Mouse (Mus musculus) spleen, postnatal 10 days (tissue): ENCODE data around the gene Cdh23.

Experiments
- DNase-seq, 2 experiments: peaks; one replicate each; pipeline ENCODE4 v3.0.0; 2021 to 2022; ENCODE audit warnings: low spot score in 2 of 2

The Cdh23 gene

DNA sequence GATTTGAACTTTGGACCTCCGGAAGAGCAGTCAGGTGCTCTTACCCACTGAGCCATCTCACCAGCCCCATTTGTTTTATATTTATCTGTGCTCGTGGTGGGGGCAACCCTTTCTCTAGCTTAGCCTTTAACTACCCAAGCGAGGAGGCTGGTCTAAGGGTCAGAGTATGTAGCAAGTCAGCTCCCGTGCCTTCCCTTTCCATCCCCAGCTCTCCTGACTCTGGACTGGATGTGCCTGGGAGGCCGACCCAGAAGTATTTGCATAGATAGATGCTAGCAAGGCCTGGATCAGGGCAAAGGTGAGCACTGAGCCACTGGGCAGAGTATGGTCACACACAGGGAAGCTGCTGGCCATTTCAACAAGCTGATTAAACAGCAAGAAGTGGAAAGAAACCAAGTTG is 12.5 kb upstream of the Cdh23 start:
- DNase-seq = no peak

DNA sequence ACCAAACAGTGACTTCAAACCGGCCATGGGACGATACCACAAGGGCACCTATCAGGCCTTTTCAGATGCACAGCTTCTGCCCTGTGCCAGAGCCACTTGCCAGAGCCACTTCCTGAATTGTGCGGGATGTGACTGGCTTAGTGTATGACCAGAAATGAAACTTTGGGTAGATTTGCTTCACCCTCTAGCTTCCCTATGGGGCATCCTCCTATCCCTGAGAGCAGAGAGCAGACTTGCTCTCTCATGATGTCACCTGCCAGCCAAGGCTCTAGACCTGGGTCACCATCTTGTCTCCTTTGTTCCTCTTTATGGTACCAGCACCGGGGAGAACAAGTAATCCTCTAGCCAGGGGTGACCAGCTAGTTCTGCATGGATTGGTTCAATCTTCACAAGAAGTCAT is 10.0 kb upstream of the Cdh23 start:
- no peak for DNase-seq

DNA sequence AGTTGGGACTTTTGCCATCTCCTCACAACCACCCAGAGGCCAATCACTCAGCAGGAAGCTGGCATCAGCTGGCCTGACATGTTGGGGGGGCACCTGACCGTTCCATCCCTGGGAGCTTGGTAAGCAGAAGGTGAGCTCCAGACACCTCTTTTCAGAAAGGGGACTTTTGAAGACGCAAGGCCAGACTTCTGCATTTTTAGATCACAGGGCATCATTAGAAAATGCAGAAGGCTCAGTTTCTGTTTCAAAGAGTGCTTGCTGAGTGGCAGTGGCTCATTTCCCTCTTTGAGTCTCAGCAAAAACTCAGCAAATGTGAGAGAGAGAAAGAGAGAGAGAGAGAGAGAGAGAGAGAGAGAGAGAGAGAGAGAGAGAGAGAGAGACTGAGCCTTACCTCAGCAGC is 8.8 kb upstream of the Cdh23 start:
- DNase-seq = no peak

DNA sequence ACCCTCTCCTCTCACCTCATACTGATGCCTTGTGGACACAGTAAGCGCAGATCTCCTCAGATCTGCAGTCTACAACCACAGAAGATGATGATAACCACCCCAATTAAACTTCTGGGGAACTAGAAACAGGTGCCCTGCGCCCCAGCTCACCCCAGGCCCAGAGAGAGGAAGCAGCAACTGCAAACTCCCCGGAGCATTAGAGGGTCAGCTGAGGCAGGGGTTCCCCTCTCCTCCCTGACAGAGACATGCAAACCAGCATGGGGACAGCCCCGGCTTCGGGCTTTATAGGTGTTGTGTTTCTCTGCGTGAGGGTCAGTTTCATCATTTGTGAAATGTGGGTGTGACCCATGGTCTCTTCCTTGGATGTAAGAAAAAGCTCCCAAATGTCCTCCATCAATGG is 1.5 kb upstream of the Cdh23 start:
- DNase-seq = peak in 1 of 2 experiments; percentile 50

DNA sequence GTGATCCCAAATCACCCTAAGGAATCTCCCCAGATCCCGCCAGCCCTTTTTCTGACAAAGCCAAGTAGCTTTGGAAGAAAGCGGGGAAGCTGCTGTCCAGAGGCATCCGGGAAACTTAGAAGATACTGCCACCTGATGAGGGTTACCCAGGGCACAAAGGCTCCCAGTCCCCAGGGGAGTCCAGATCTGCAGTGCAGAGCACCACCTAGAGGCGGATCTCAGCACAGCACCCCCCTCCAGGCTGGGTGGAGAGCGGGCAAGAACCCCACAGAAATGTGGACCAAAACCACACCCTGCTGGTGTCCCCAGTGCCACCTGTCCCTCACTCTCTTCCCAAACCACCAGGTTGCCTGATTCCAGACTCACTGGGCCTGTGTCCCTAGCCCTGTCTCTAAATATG is 685 bp upstream of the Cdh23 start:
- peak; percentile 63 to 80 for DNase-seq

DNA sequence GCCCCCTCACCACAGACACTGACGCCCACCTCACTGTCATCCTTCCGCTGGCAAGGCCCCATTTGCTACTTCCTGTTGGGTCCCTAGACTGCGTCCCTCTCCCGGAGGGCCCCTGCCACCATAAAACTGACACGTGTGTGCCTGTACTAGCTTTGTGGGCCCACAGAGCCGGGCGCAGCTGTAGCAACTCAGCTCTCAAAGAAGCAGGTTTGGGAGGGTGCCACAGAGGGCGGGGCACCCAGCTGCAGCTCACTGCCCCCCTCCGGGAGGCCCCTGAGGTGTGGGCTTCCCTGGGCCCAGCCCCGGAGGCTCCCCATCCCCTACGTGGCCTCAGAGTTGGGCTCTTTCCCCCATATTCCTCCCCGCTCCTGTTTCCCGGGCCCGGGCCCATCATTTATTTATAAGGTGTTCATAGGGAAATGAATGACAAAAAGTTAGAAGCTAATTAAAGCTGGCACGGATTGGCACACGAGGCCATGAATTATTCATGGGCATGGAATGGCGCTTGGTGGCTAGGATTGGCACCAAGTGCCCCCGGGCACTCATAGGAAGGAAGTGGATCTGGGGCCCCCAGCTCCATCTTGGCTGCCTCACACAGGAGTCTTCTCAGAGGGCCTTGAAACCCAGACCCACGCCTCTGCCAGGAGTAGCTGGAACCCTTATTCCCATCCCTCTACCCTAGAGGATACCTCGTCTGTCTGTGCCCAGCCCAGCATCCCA is 4.5 kb downstream of the Cdh23 start:
- peak in 1 of 2 experiments; percentile 38 for DNase-seq

DNA sequence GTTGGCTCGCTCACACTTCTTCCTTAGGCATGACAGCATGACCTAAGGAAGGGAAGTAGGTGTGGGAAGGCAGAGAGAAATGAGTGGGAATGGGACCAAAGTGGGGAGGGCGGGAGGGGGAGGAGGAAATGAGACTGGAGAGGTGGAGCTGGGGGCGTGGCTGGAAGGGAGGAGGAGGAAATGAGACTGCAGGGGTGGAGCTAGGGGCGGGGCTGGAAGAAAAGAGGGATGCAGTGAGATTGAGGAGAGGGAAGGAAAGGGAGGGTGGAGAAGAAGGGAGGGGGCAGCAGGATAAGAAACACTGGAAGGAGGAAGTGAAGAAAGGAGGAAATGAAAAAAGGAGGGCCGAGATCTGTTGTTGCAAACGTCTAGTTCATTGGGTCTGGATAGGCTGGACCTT is 5.3 kb downstream of the Cdh23 start:
- peak in 1 of 2 experiments; percentile 46 for DNase-seq

DNA sequence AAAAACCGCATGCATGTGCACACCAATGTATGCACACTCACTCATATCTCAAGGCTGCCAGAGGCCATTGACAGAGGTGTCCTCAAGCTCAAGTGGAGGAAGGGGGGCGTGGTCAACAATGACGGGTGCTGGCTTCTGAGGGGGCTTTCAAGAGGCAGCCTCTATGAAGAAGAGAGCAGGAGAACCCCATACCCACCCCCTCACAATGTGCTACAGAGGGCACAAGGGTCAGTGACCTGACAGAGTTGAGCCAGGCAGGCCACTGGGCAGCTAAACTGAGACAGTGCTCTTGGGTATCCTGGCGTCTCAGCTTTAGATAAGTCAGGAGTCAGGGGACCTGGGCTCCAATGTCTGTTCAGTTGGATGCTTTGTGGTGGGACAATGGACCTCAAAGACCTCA is 6.9 kb downstream of the Cdh23 start:
- no peak for DNase-seq

DNA sequence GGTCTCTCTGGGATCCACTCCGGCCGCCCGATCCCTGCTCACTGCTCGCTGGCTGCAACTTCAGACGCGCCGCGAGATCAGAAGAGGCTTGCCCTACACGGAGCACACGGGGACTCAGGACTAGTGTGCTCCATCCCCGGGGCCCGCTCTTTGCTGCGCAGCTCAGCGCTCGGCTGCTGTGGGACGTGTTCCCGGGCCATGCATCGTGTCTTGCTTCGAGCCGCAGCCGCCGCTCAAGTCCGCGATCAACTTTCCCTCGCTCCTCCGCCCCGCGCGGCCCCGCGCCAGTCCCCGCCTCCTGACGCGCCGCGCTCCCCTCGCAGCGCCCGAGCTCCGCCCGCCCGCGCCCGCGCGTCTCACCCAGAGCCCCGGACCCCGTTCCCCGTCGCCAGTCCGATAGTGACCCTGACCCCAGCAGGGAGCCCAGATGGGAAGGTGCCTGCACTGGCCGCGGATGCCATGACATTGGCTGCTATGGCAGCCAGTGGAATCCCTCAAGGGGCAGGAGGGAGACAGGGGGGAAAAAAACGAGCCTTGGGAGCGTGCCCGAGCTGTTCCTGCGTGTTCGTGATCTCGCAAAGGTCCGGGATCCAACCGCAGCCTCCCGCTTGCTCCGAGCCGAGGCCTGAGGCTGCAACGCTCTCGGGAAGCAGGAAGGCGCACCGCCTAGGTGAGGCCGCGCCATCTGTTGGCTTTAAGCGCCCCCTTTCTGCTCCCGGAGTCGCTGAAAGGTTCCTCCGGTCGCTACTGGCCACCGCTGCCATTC is 9.1 kb downstream of the Cdh23 start:
- DNase-seq = peak in 1 of 2 experiments; percentile 35

DNA sequence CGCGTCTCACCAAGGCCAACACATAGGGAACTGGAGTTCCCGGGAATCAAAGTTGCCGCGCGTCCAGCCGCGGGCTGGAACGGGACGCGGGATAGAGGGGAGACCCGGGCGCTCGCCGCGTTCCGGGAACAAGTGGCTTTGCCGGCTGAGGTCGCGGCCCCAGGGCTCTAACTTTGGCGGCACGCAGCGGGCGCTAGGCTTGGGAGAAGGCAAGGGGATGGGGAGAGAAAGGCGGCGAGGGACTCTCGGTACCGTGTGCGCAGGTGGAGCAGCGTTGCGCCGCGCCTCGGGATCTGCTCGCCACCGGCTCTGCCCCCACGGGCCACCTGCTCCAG is 9.7 kb downstream of the Cdh23 start:
- DNase-seq = no peak

DNA sequence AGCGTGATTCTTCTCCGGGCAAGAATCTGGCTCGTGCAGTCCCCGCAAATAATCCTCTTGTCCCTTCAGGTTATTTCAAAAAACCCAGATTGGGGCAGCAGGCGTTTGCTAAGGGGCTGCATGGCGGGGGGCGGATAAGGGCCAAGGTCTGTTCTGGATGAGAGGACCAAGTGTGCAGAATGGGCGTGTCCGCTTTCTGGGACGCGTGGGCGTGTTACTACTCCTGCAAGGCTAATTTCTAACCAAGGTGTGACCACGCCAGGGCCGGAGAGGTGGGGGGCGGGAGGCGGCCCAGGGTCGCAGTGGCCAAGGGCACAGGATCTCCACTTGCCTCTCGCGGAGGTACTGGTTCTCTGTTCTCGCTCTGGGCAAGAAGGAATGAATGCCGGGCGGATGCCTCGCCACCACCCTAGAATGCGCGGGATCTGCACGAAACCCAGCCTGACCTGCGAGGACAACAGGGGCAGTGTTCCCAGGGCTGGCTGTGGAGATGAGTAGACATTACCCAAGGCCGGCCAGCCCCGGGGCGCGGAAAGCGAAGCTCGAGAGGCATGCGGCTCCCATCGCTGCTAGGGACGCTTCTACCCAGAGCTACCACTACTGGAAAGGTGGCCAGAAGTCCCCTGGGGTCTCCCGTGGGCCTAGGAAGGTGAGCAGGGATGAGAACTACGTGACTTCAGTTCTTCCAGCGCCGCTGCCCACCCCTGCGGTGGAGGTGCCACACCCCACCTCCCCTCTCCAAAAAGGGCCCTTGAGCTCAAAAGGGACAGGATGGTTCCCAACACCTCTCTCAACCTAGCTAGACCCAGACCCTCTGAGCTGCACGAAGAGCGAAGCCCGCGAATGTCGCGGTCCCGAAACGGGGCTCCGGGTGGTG is 10.3 kb downstream of the Cdh23 start:
- no peak for DNase-seq

DNA sequence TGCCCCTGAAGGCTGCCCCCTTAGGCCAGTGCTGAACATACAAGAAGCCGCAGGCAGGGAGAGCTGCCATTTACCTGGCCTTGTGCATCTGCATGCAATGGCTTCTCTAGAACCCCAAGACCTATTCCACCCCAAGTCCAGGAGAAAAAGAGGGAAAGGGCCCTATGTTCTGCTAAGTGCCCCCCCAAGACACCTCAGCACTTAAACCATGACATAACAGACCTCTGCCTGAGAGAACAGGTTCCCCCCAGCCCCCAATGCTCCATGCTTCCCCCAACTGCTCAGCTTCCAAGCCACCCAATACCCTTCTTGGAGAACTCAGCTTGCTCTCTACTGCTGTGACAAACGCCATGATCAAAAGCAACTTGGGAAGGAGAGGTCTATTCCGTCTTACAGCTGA is 17.4 kb downstream of the Cdh23 start:
- no peak for DNase-seq

DNA sequence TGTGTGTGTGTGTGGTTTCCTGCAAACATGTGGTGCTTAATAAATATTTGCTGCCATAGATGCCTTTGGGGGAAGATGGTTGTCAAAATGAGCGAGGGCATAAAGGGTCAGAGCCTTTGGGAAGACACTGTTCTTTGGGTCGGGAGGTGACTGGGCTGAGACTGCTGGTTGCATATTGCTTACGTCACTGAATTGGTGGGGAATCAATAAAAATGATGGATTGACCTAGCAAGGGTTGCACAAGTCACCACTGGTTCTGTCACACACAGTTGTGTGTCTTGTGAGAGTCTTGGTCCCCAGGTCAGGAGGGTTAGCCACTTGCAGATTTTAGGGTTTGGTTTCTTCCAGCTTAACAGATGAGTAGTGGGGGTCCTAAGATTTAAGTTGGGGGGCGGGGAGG is 19.0 kb downstream of the Cdh23 start:
- no peak for DNase-seq

DNA sequence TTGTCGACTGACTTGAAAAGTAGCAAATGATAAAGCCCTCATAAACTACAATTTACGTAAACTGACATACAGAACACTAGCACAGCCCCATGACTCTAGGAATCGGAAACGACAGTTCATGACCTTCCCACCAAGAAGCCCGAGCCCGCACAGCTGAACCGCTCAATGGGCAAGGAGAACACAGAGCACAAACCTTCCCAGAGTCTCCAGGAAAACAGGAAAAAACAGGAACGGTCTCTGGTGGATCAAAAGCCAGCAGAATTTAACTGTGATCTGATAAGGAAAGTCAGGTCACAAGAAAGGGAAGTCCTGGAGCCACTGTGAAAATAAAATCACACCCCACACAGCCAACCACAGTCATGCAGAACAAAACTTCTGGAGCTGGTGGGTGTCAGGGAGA is 26.1 kb downstream of the Cdh23 start:
- no peak for DNase-seq

DNA sequence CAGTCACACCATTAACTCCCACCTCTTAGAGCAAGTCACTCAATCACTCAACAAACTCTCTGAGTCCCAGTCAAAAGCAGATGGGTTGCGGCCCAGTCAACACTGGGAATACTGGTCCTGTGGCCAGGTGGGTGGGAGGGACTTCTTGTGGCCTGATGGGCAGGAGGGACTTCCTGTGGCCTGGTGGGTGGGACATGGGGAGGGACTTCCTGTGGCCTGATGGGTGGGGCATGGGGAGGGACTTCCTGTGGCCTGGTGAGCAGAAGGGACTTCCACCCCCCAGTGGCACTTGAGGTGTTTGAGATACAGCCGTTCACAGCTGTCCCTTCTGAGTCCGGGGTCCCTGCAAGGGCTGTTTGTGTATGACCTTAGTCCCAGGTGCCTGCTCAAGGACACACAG is 27.7 kb downstream of the Cdh23 start:
- no peak for DNase-seq

DNA sequence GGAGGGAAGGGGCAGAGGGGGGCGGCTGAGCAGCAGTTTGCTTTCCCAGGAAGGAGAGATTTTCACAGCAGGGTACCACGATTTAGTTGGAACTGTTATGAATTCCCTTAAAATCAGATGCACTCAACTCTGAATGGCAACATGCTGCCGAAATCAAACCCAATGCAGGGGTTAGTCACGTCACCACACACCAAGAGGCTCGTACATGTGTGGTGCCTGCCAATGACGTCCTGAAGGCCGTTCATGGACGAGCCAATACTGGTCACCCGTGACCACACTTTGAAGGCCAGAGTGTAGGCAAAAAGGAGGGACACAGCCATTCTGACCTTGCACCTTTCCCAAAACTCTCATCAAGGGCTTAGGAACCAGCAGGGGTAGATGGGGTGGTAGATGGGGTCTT is 35.3 kb downstream of the Cdh23 start:
- no peak for DNase-seq

DNA sequence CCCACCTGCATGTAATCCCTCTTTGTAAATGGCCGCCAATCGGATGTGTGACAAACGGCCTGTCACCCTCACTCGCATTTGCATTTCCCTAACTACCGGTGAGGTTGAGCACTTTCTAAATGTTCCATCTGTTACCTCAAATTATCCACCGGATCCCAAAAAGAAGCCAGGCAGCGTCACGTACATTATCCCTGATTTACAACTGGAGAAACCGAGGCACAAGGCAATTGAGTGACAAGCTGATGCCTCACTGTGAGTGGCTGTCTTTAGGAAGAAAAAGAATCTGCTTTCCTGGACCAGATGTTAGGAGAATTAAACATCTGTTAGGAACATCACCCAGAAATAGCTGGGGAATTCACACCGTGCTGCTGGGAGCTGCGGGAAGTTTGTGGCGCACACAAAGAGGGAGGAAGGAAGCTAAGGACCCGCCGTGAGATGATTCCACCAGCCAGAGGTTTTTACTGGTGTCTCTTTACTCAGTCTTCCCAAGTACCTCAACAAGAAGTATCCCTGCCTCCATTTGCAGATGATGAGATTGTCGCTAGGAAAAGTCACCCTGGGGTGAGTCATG is 36.8 kb downstream of the Cdh23 start:
- DNase-seq = no peak

DNA sequence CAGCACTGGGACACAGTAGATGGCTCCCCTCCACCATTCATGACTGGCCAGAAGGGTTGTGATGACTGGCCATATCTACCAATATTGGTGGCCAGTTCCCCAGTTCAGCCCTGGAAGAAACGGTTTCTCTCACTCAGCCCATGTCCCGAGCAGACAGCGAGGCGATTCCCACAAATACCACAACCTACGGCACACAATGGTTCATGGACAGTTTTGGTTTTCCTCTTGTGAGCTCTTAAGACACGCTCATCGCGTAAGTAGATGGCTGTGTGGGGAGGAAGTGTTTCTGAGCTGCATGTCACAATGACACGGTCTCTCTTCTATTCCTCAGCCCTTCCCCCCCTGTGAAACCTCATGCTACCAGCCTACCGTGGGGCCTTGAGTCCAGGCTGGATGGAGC is 38.1 kb downstream of the Cdh23 start:
- no peak for DNase-seq

DNA sequence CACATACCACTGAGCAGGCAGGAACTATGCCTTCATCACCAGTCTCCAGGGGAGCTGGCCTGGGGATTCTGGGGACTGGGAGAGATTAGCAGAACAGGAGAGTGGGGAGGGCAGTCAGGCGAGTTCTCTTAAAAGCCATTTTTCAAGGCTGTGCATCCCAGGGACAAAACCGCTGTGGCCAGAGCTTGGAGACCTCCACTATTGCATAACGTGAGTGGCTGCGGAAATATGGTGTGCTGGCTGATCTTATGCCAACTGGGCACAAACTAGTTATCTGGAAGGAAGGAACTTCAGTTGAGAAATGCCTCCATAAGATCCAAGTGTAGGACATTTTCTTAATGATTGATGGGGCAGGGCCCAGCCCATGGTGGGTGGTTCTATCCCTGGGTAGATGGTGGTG is 42.6 kb downstream of the Cdh23 start:
- no peak for DNase-seq

DNA sequence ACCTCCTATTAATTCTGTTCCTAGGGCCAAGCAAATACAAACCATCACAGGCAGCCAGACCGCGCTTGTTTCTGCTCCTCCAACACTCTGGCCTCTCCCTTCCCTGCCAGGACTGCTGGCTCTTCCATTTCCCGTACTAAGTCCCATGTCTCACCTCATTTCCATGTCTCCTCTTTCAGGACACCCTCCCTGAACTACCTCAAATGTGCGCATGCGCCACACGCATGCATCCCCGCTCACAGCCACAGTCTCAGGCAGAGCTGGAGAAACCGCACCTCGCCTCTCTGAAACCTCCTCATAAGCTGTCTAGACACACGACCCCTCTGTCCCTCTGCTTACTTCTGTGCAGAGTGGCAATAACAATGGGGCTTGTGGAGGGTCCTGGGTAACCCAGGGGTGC is 43.2 kb downstream of the Cdh23 start:
- DNase-seq = no peak

DNA sequence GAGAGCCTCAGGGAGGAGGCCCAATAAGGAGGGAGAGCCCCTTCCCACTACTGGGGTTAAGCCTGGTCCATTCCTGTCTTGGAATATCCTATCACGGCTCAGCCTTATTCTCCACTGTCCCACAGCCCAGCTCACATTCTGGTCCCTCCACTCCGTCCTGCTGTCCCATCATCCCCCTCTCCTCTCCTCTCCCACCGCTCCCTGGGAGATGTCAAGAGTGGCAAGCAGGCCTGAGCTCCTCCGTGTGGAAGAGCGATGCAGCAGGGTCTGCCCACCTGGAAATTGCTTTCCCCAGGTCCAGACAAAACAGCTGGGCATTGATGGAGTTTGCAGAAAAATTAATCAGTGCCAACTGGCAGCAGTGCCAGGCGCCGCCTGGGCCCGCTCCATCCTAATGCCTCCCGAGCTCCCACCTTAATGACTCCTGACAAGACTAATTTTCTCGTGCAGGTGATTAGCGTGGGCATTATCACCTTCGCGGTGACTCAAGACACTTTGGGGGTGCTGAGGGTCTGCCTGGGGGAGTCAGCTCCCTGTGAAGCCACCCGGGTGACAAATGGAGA is 52.1 kb downstream of the Cdh23 start:
- no peak for DNase-seq

DNA sequence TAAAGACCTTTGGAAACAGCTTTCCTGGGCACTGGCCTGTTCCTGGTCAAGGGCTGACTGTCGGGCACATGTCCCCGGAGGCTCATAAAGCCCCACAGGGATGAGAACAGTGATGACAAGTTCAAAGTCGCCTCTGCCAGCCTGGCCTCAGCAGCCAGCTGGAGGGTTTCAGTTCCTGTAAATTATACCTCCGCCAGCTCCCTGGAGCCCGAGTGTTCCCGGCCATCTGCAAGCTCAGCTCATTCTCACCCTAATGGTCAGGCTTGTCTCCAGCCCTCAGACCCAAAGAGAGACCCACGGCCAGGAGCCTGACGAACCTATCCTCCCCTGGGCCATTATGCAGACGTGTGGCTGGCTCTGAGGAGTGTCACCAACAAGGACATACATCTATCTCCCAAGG is 57.0 kb downstream of the Cdh23 start:
- DNase-seq = peak in 1 of 2 experiments; percentile 20
